Mouse (Mus musculus) CD4-positive, CD25-positive, alpha-beta regulatory T cell, adult 4 months (primary cell): ENCODE results near the gene Plpp2. TPM values are rescaled to one million over a fixed set of nuclear protein-coding genes. Genes with fewer than 3 reads are reported as not detected.

Experiments
- ATAC-seq: one replicate; pipeline ENCODE4 v1.8.0; 2017
- polyA plus RNA-seq, 2 experiments: library from polyadenylated mRNA; unstranded; fragments of 100-300 nt; shearing (Covaris generic); gene quantifications; one replicate each; pipeline ENCODE4 v1.2.1; 2017

The Plpp2 gene
- polyA plus RNA-seq, 2 experiments from 2014 or later, result 2.8 to 3.8 TPM

GRCm38 (mm10) chr10:79527453-79527845 is 6.1 kb downstream of the Plpp2 start:
- no peak for ATAC-seq

DNA sequence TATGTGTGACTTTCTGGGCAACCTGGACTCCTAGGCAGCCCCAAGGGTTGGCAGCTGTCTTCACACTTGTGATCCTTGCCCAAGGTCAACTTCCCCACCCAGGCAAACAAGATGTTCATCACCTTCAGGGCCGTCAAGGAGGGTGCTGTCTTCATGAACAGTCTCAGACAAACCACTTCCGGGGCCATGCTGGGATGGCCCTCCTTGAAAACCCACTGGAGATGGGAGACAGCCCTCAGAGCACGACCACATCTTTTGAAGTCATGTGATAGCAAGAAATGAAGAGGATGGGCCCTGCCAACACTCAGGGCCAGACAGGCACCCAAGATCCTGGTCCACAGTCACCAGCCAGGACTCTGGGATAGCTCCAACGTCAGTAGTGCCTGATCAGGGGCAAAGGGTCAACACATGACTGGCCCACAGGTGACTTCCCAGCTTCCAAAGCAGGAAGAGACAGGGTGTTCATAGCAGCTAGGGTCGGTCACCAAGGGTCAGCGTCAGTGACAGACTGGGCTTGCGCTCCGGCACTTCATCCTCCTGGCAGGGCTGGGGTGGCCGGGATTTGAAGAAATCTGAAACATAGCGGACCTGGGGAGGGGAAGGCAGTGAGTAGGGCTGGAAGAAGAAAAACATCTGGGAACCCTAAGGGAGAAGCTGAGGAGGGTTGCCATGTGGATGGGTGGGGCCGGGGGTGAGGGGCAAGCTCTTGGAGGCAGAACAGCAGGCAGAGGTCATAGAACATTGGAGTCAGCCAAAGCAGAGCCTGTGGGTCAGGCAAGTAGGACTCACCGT is 6.7 kb downstream of the Plpp2 start:
- ATAC-seq, result no peak

- ATAC-seq, result no peak
These were observed 7.9 kb downstream of the Plpp2 start for GRCm38 (mm10) chr10:79525456-79526325.

DNA sequence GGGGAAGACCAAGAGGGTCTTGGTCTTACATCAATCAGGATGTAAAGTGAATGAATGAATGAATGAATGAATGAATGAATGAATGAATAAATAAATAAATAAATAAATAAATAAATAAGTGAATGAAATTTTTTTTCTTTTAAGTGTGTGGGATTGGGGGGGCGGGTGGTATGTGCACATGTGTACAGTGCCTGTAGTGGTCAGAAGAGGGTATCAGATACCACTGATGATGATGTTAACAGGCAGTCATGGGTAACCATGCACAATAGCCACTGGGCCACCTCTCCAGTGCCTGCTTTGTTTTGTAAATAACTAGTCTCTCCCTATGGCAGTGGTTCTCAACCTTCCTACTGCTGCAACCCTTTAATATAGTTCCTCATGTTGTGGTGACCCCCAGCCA is 9.2 kb downstream of the Plpp2 start:
- no peak for ATAC-seq

GRCm38 (mm10) chr10:79506709-79507108 is 26.9 kb downstream of the Plpp2 start:
- ATAC-seq, result no peak

DNA sequence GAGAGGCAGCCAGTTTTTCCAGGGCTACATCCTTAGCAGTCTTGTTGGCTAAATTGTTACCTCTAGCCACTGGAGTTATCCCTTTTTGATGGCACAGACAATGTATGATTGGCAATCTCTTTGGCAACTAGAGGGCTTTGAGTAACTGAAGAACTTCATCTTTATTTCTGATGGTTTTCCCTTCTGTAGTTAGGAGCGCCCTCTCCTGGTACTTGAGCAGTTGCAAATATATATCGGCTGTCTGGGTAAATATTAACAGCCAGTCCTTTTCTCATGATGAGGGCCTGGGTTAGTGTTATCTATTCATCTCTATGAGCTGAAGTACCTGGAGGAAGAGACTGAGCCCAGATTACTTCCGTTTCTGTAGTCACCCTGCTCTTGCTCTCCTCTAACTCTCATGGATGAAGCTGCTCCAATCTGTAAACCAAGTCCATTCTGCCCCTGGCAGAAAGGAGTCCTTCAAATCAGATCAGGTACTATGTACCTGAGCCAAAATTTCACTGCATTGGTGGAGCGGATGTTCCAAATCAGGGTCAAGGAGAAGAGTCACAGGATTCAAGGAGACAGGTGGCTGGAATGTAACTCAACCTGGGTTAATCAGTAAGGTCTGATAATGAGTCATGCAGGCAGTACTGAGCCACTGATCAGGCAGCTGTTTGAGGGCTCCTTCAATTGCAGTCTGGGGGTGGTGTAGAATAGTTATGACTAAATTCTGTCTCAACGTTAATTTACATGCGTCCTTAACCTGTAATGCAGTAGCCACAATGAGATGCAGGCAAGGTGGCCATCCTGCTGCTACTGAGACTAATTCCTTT is 30.6 kb downstream of the Plpp2 start:
- ATAC-seq, result no peak

DNA sequence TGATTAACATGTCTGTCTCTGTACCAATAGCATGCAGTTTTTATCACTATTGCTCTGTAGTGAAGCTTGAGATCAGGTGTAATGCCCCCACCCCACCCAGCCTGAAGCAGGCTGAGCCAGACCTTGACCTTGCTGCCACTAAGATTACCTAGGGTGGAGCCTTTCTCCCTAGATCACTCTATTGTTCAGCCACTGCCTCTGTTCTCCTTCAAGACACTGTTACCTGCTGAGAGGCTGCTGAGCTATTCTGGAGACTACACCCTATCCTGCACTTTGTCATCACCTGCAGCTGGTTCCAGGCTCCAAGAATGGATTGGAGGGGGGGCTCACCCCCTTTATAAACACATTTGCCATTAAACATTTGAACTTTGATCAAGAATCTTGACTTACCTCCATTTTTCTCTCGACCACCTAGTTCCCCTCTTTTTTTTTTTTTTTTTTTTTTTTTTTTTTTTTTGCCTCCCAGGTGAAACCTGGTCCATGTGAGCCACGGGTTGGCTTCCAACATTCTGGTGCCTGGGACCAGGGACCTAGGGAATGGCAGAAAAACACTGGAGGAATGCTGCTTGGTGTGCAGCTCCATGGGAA is 36.8 kb downstream of the Plpp2 start:
- ATAC-seq, result no peak

DNA sequence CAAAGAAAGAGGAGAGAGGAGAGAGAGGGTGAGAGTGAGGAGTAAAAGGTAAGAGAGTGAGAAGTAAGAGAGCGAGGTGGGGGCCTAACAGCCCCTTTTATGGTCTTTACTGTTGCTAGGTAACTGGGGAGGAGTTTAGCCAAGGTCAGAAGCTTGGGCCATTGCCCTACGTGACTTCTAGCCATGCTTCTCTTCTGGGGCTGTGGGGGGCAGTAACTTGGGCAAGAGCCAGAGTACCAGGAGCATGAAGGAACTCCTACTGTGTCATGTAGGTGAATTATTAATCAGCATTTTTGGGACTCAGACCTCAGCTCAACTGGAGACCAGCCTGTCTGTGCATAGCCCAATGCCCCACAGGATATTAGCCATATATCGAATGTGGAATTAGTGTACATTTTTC is 37.7 kb downstream of the Plpp2 start:
- no peak for ATAC-seq

Other genes starting within 250 kb of the Plpp2 start
- not detected for gene Vmn2r82, start 177.3 kb downstream of the Plpp2 start, polyA plus RNA-seq
- gene Vmn2r83, start 65.1 kb downstream of the Plpp2 start, polyA plus RNA-seq, result not detected
- 10 to 100 TPM; 14.4 to 15.1 TPM for gene Mier2, start 21.4 kb upstream of the Plpp2 start, polyA plus RNA-seq
- not detected for gene Theg, start 53.5 kb upstream of the Plpp2 start, polyA plus RNA-seq
- not detected for gene C2cd4c, start 80.2 kb upstream of the Plpp2 start, polyA plus RNA-seq
- not detected for gene Shc2, start 104.1 kb upstream of the Plpp2 start, polyA plus RNA-seq
- not detected for gene Odf3l2, start 111.9 kb upstream of the Plpp2 start, polyA plus RNA-seq
- gene Madcam1, start 130.8 kb upstream of the Plpp2 start, polyA plus RNA-seq, result under 1 TPM; 0.23 to 0.73 TPM
- 10 to 100 TPM; 16.6 to 19.5 TPM for gene Tpgs1, start 135.6 kb upstream of the Plpp2 start, polyA plus RNA-seq
- 10 to 100 TPM; 20.8 to 27.3 TPM for gene Cdc34, start 148.4 kb upstream of the Plpp2 start, polyA plus RNA-seq
- gene Gzmm, start 155.2 kb upstream of the Plpp2 start, polyA plus RNA-seq, result 1 to 10 TPM in 1 of 2 experiments, under 1 TPM in 1; 0.49 to 1.1 TPM
- gene Bsg, start 170.7 kb upstream of the Plpp2 start, polyA plus RNA-seq, result 100 to 1,000 TPM; 127 to 129 TPM
- not detected for gene Hcn2, start 182.8 kb upstream of the Plpp2 start, polyA plus RNA-seq
- gene Polrmt, start 212.8 kb upstream of the Plpp2 start, polyA plus RNA-seq, result 10 to 100 TPM; 18.0 to 23.4 TPM
- not detected for gene Fgf22, start 221.3 kb upstream of the Plpp2 start, polyA plus RNA-seq
- 1 to 10 TPM; 3.4 to 3.5 TPM for gene Rnf126, start 233.2 kb upstream of the Plpp2 start, polyA plus RNA-seq
- under 1 TPM in 1 of 2 experiments, not detected in 1; 0.53 TPM for gene Fstl3, start 243.5 kb upstream of the Plpp2 start, polyA plus RNA-seq